Mouse (Mus musculus): ENCODE results near the gene Antxr2.

DNA sequence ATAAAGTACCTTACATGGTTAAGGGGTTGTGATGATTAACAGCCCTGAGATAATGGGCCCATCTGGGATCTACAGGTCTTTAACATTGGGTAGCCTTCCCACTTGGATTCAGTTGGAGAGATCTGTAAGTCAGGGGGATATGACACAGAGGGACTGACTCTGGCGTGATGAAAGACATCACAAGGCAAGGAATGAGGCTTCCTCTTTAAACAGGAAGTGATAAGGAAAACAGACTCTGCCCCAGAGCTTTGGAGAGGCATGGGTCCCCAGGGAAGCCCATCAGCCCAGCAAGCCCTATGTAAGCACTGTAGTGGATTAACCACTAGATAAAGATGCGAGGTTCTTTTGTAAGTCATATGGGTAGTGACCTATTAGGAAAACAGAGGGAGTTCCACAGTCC lies 71.2 kb downstream of the Antxr2 start:
- TF ChIP-seq E2F4 (IDR thresholded peaks at IDR 0.05; ENCODE audit: insufficient read depth) (no peak), POLR2A (IDR thresholded peaks at IDR 0.05; ENCODE audit: insufficient read length, low read depth) (no peak), MYOG (IDR thresholded peaks at IDR 0.05; ENCODE audit: control insufficient read depth in 1 of 3, insufficient read depth in 1 of 3, insufficient read length in 2 of 3, low read depth in 2 of 3) (no peak), MYOD1 (IDR thresholded peaks at IDR 0.05; ENCODE audit: control insufficient read depth in 1 of 3, insufficient read length in 2 of 3, low read depth in 2 of 3) (no peak)
